Mouse (Mus musculus): Measurements from ENCODE around the gene Kcnj10.

DNA sequence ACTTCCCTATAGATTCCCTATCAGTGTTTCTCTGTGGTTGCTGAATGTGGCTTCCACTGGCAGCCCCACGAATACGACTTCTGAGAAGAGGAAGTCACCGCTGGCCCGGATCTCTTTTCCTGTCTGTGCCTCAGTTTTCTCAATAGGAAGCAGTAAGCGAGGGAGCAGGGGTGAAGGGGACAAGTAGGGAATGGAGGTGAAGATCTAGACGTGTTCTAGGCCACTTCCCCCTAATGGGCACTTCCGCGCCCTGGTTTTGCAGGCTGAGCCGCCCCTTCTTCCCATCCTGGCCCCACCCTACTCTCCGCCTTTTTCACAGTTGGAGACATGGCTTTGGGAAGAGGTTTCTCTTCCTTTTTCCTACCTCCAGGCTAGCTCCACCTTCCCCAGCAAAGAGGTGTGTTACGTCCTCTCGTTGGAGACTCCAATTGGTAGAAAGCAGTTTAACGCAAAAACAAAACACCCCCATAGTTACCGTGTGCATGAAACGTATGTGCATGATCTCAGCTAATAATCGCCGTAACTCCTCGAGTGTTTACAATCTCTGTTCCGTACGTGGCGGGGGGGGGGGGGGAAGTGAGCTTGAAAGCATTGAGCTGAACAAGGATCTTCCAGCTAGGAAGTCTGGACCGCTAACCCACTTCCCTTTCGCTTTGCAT lies 29.6 kb upstream of the Kcnj10 start:
- no peak for TF ChIP-seq POLR2A (IDR thresholded peaks at IDR 0.05; ENCODE audit: low read depth, low read length)
- 0 out of 2 replicates have a peak, but pooled peaks have one; percentile 8 for TF ChIP-seq CTCF (conservative IDR thresholded peaks at IDR 0.05; ENCODE audit: insufficient read depth, insufficient read length, low read depth, low read length)
